Mouse (Mus musculus) megakaryocyte, embryonic 14.5 days (primary cell): ENCODE data around the gene Fgfr2.

Experiments used
- FLI1 ChIP-seq: IDR thresholded peaks from 2 replicates; pipeline ENCODE4 v1.6.1; 2012; ENCODE audit warnings: low read length, inconsistent platforms, mixed read lengths
- GATA1 ChIP-seq: IDR thresholded peaks from 3 replicates; pipeline ENCODE4 v1.6.1; 2012; ENCODE audit warnings: mixed read lengths, low read length, inconsistent platforms, borderline replicate concordance

- TF ChIP-seq GATA1 (no peak), FLI1 (no peak)
Observed at GRCm38 (mm10) chr7:132075825-132076224, 1047.3 kb downstream of the Fgfr2 start.
